Mouse (Mus musculus): ENCODE results near the gene Dclre1c. TPM values are rescaled to one million over a fixed set of nuclear protein-coding genes. Genes with fewer than 3 reads are reported as not detected.

Dclre1c gene
- total and polyA plus RNA-seq, 3 experiments, result 6.0 to 9.6 (median 7.0) TPM

- Histone ChIP-seq H3K4me1 (ENCODE audit: control insufficient read depth in 1 of 2, insufficient read depth in 2 of 2) (peaks cover 2 to 6% of the 10 kb centered on the region in 2 experiments; a peak in 3 of 4 replicates), H3K36me3 (replicated peaks in 1 of 2; ENCODE audit: control insufficient read depth in 1 of 2, insufficient read depth in 1 of 2, low read length in 1 of 2) (no peaks in the 10 kb centered on the region), H3K27ac (ENCODE audit: insufficient read depth, low read depth) (no peak overlapping the region), H3K4me3 (replicated peaks in 1 of 3; ENCODE audit: low read depth in 2 of 3, low read length in 2 of 3, poor library complexity in 1 of 3) (no peak overlapping the region), H3K9me3 (replicated peaks; ENCODE audit: low read length) (peaks cover 4% of the 10 kb centered on the region), H3K79me2 (replicated peaks; ENCODE audit: control insufficient read depth, extremely low read depth, insufficient read depth, poor library complexity, severe bottlenecking) (no peaks in the 10 kb centered on the region), H3K9ac (ENCODE audit: insufficient read depth, low read depth) (no peak overlapping the region), H3K27me3 (replicated peaks) (peaks cover 9% of the 10 kb centered on the region), H3K4me2 (ENCODE audit: insufficient read depth, low read depth, poor library complexity, severe bottlenecking) (no peak overlapping the region)
- in situ Hi-C loops (cut with MboI; ENCODE audit: low pct_ligation_motif_present, low pct_unique_long_range_greater_than_20kb, low sequenced_read_pairs), result loop anchor here (10.0 kb wide), 1 partner anchor 69 kb away; no protein-coding TSS in a partner anchor
- peak; percentile 71 for DNase-seq (ENCODE audit: extremely low read depth)
- TF ChIP-seq MYC (IDR thresholded peaks at IDR 0.05; ENCODE audit: low read depth, low read length) (0 out of 2 replicates have a peak, but pooled peaks have one; percentile 15), CTCF (conservative IDR thresholded peaks at IDR 0.05 in 1 of 2, IDR thresholded peaks at IDR 0.05 in 1 of 2; ENCODE audit: low read depth in 2 of 2, low read length in 2 of 2) (peak; percentile 77 to 81), MAZ (IDR thresholded peaks at IDR 0.05; ENCODE audit: low read depth, low read length) (no peak), JUND (conservative IDR thresholded peaks at IDR 0.05; ENCODE audit: low read depth, low read length) (0 out of 2 replicates have a peak, but pooled peaks have one; percentile 11), POLR2A (IDR thresholded peaks at IDR 0.05; ENCODE audit: low read depth, low read length) (no peak), SMC3 (IDR thresholded peaks at IDR 0.05; ENCODE audit: low read depth, low read length) (peak; percentile 65), RAD21 (IDR thresholded peaks at IDR 0.05; ENCODE audit: low read depth, low read length) (peak; percentile 75), TCF12 (IDR thresholded peaks at IDR 0.05; ENCODE audit: low read depth, low read length) (0 out of 2 replicates have a peak, but pooled peaks have one; percentile 19)
- dilution Hi-C loops (cut with MboI; ENCODE audit: extremely low pct_ligation_motif_present, extremely low pct_unique_long_range_greater_than_20kb, low sequenced_read_pairs), result no loop called here
Measured at GRCm38 (mm10) chr2:3414241-3414640, 9.7 kb upstream of the Dclre1c start.

- Histone ChIP-seq H3K79me2 (replicated peaks; ENCODE audit: control insufficient read depth, extremely low read depth, insufficient read depth, poor library complexity, severe bottlenecking) (no peaks in the 10 kb centered on the region), H3K9ac (ENCODE audit: insufficient read depth, low read depth) (no peak overlapping the region), H3K9me3 (replicated peaks; ENCODE audit: low read length) (peaks cover 4% of the 10 kb centered on the region), H3K36me3 (replicated peaks in 1 of 2; ENCODE audit: control insufficient read depth in 1 of 2, insufficient read depth in 1 of 2, low read length in 1 of 2) (no peaks in the 10 kb centered on the region), H3K27me3 (replicated peaks) (peaks cover 9% of the 10 kb centered on the region), H3K4me2 (ENCODE audit: insufficient read depth, low read depth, poor library complexity, severe bottlenecking) (no peak overlapping the region), H3K4me3 (replicated peaks in 1 of 3; ENCODE audit: low read depth in 2 of 3, low read length in 2 of 3, poor library complexity in 1 of 3) (no peak overlapping the region), H3K4me1 (ENCODE audit: control insufficient read depth in 1 of 2, insufficient read depth in 2 of 2) (peaks cover 7 to 18% of the 10 kb centered on the region in 2 experiments; a peak in 3 of 4 replicates), H3K27ac (ENCODE audit: insufficient read depth, low read depth) (no peak overlapping the region)
- no peak for TF ChIP-seq BHLHE40 (IDR thresholded peaks at IDR 0.05; ENCODE audit: low read depth, low read length)
- no peak for TF ChIP-seq RAD21 (IDR thresholded peaks at IDR 0.05; ENCODE audit: low read depth, low read length)
- TF ChIP-seq POLR2AphosphoS2 (IDR thresholded peaks at IDR 0.05; ENCODE audit: low read depth, low read length), result no peak
- no peak for TF ChIP-seq ELF1 (IDR thresholded peaks at IDR 0.05; ENCODE audit: low read depth, low read length)
- no peak for TF ChIP-seq E2F4 (IDR thresholded peaks at IDR 0.05; ENCODE audit: insufficient replicate concordance, low read depth, low read length)
- no peak for TF ChIP-seq HCFC1 (IDR thresholded peaks at IDR 0.05; ENCODE audit: low read depth, low read length)
- no peak for TF ChIP-seq NELFE (IDR thresholded peaks at IDR 0.05; ENCODE audit: low read depth, low read length)
- TF ChIP-seq MEF2A (IDR thresholded peaks at IDR 0.05; ENCODE audit: borderline replicate concordance, low read depth, low read length), result no peak
- no peak for TF ChIP-seq SMC3 (IDR thresholded peaks at IDR 0.05; ENCODE audit: low read depth, low read length)
- TF ChIP-seq ZMIZ1 (IDR thresholded peaks at IDR 0.05; ENCODE audit: low read depth, low read length), result no peak
- dilution Hi-C loops (cut with MboI; ENCODE audit: extremely low pct_ligation_motif_present, extremely low pct_unique_long_range_greater_than_20kb, low sequenced_read_pairs), result no loop called here
- in situ Hi-C loops (cut with MboI; ENCODE audit: low pct_ligation_motif_present, low pct_unique_long_range_greater_than_20kb, low sequenced_read_pairs), result loop anchor here (10.0 kb wide), 1 partner anchor 71 kb away; no protein-coding TSS in a partner anchor
- no peak for DNase-seq (ENCODE audit: extremely low read depth)
Measured at GRCm38 (mm10) chr2:3415676-3416075, 8.3 kb upstream of the Dclre1c start.

All from CH12.LX (cell line).